Mouse (Mus musculus) stomach, embryonic 14.5 days (tissue): ENCODE results near the gene Efna3. TPM values are rescaled to one million over a fixed set of nuclear protein-coding genes. Genes with fewer than 3 reads are reported as not detected.
A peak's percentile ranks its signal among the peaks of the same experiment; 100 is the strongest.

Source experiments
- ATAC-seq: fragments of 200-750 bp; cut with Nextera tagmentation; 2 replicates; pipeline ENCODE4 v1.8.0; 2017; ENCODE audit warnings: low read depth, moderate TSS enrichment; ENCODE audit not compliant: insufficient number of reproducible peaks, insufficient read depth, low FRiP score
- H3K27ac ChIP-seq: fragments of 300-500 bp; sonication (generic); 2 replicates; pipeline ENCODE4 v1.5.1; 2014; ENCODE audit warnings: mild to moderate bottlenecking, low read length, moderate library complexity, mixed read lengths
- H3K27me3 ChIP-seq: fragments of 300-500 bp; sonication (generic); 2 replicates; pipeline ENCODE4 v1.6.1; 2014; ENCODE audit warnings: low read length, control low read depth, mixed read lengths; ENCODE audit not compliant: control insufficient read depth, insufficient read depth
- H3K36me3 ChIP-seq: fragments of 300-500 bp; sonication (generic); 2 replicates; pipeline ENCODE4 v1.6.1; 2014; ENCODE audit warnings: mild to moderate bottlenecking, control low read depth, low read length, moderate library complexity, mixed read lengths; ENCODE audit not compliant: control insufficient read depth, insufficient read depth
- H3K4me1 ChIP-seq: fragments of 300-500 bp; sonication (generic); 2 replicates; pipeline ENCODE4 v1.6.1; 2014; ENCODE audit warnings: low read length, control low read depth, mixed read lengths; ENCODE audit not compliant: control insufficient read depth, insufficient read depth
- H3K4me2 ChIP-seq: fragments of 300-500 bp; sonication (generic); replicated peaks from 2 replicates; pipeline ENCODE4 v1.6.1; 2014; ENCODE audit warnings: low read depth, low read length, control low read depth
- H3K4me3 ChIP-seq: fragments of 300-500 bp; sonication (generic); 2 replicates; pipeline ENCODE4 v1.5.1; 2014; ENCODE audit warnings: low read depth, low read length, control low read depth
- H3K9ac ChIP-seq: fragments of 300-500 bp; sonication (generic); replicated peaks from 2 replicates; pipeline ENCODE4 v1.6.1; 2014; ENCODE audit warnings: low read depth, mild to moderate bottlenecking, control low read depth, low read length, moderate library complexity, mixed read lengths
- H3K9me3 ChIP-seq: fragments of 300-500 bp; sonication (generic); 2 replicates; pipeline ENCODE4 v1.6.1; 2016; ENCODE audit warnings: low read depth, low read length, control low read depth; ENCODE audit not compliant: control insufficient read depth
- whole genome bisulfite sequencing: fragments of 180-500 bp; shearing (Covaris S2); extraction: QIAGEN DNeasy Blood & Tissue Kit; methylation state at CpG from one replicate; pipeline ENCODE4 v1.1.7; 2014; 5-methylcytosine and 5-hydroxymethylcytosine counted together
- polyA plus RNA-seq: library from polyadenylated mRNA; unstranded; fragments of >200 nt; fragmentation: Nextera tagmentation; extraction: Ambion mirVana; gene quantifications from 2 replicates; pipeline ENCODE4 v1.2.1, GENCODE M21; 2014

Gene Efna3
- polyA plus RNA-seq, 1 experiment from 2014 or later: 11.6 TPM

GRCm38 (mm10) chr3:89304440-89304839 lies 18.3 kb downstream of the Efna3 start:
- Histone ChIP-seq H3K4me1 (no peaks in the 10 kb centered on the region; the same call in 1 of the 2 replicates), H3K27ac (no peak overlapping the region), H3K9ac (no peak overlapping the region), H3K27me3 (no peaks in the 10 kb centered on the region), H3K36me3 (no peaks in the 10 kb centered on the region), H3K4me2 (no peak overlapping the region), H3K4me3 (no peak overlapping the region), H3K9me3 (no peaks in the 10 kb centered on the region)
- 57% methylated on average over 6 of the region's 6 CpGs for WGBS
- no peak for ATAC-seq

DNA sequence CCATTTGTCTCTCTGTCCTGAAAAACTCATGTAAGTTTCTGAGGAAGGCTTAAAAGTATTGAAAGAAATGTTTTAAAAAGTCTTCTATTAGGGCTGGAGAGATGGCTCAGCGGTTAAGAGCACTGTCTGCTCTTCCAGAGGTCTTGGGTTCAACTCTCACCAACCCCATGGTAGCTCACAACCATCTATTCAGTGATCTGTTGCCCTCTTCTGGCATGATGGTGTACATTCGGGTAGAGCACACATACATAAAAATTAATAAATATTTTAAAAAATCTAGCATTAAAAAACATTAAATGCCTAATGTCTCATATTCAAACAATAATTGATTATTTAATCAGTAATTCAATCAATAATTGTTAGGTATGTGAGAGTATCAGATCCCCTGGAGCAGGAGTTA lies 22.3 kb downstream of the Efna3 start:
- H3K4me2 ChIP-seq: no peak overlapping the region
- no peak overlapping the region for H3K4me3 ChIP-seq
- H3K9me3 ChIP-seq: no peaks in the 10 kb centered on the region
- no peak overlapping the region for H3K27ac ChIP-seq
- no peak for ATAC-seq
- H3K36me3 ChIP-seq: no peaks in the 10 kb centered on the region
- no peak overlapping the region for H3K9ac ChIP-seq
- 68% methylated on average over 2 of the region's 2 CpGs for WGBS
- no peaks in the 10 kb centered on the region; the same call in 1 of the 2 replicates for H3K4me1 ChIP-seq
- H3K27me3 ChIP-seq: no peaks in the 10 kb centered on the region

GRCm38 (mm10) chr3:89300071-89300470 lies 22.7 kb downstream of the Efna3 start:
- Histone ChIP-seq H3K36me3 (no peaks in the 10 kb centered on the region), H3K4me3 (peak overlapping the region; percentile 18; the same call in 1 of the 2 replicates), H3K27ac (no peak overlapping the region), H3K9ac (no peak overlapping the region), H3K4me1 (no peaks in the 10 kb centered on the region; the same call in 1 of the 2 replicates), H3K27me3 (no peaks in the 10 kb centered on the region), H3K9me3 (no peaks in the 10 kb centered on the region), H3K4me2 (peak overlapping the region; percentile 44)
- WGBS: 30% methylated on average over 1 of the region's 1 CpGs
- ATAC-seq: no peak

- peak overlapping the region; percentile 18 for H3K4me3 ChIP-seq
- no peaks in the 10 kb centered on the region for H3K27me3 ChIP-seq
- no peak overlapping the region for H3K27ac ChIP-seq
- 1% methylated on average over 14 of the region's 14 CpGs for WGBS
- no peaks in the 10 kb centered on the region for H3K9me3 ChIP-seq
- no peak for ATAC-seq
- no peaks in the 10 kb centered on the region; the same call in 1 of the 2 replicates for H3K4me1 ChIP-seq
- no peak overlapping the region for H3K9ac ChIP-seq
- H3K4me2 ChIP-seq: peak overlapping the region; percentile 44
- no peaks in the 10 kb centered on the region for H3K36me3 ChIP-seq
Observed at GRCm38 (mm10) chr3:89299499-89299898, 23.3 kb downstream of the Efna3 start.

- Histone ChIP-seq H3K36me3 (no peaks in the 10 kb centered on the region), H3K27ac (no peak overlapping the region), H3K4me1 (no peaks in the 10 kb centered on the region; the same call in 1 of the 2 replicates), H3K4me3 (no peak overlapping the region), H3K9me3 (no peaks in the 10 kb centered on the region), H3K9ac (no peak overlapping the region), H3K4me2 (no peak overlapping the region), H3K27me3 (no peaks in the 10 kb centered on the region)
- 84% methylated on average over 6 of the region's 6 CpGs for WGBS
- ATAC-seq: no peak
Observed at GRCm38 (mm10) chr3:89298908-89299307, 23.9 kb downstream of the Efna3 start.

- Histone ChIP-seq H3K4me2 (no peak overlapping the region), H3K9ac (no peak overlapping the region), H3K4me3 (no peak overlapping the region), H3K9me3 (no peaks in the 10 kb centered on the region), H3K4me1 (no peaks in the 10 kb centered on the region; the same call in 1 of the 2 replicates), H3K27ac (no peak overlapping the region), H3K36me3 (no peaks in the 10 kb centered on the region), H3K27me3 (no peaks in the 10 kb centered on the region)
- 82% methylated on average over 11 of the region's 11 CpGs for WGBS
- no peak for ATAC-seq
Observed at GRCm38 (mm10) chr3:89296761-89297396, 25.9 kb downstream of the Efna3 start.

GRCm38 (mm10) chr3:89295685-89296230 lies 27.0 kb downstream of the Efna3 start:
- Histone ChIP-seq H3K27me3 (no peaks in the 10 kb centered on the region), H3K4me3 (no peak overlapping the region), H3K9me3 (no peaks in the 10 kb centered on the region), H3K9ac (no peak overlapping the region), H3K4me1 (no peaks in the 10 kb centered on the region; the same call in 1 of the 2 replicates), H3K27ac (no peak overlapping the region), H3K36me3 (no peaks in the 10 kb centered on the region), H3K4me2 (no peak overlapping the region)
- ATAC-seq: no peak
- WGBS: 77% methylated on average over 8 of the region's 8 CpGs

GRCm38 (mm10) chr3:89294195-89294594 lies 28.6 kb downstream of the Efna3 start:
- no peak overlapping the region for H3K27ac ChIP-seq

More at GRCm38 (mm10) chr3:89294195-89294594, 28.6 kb downstream of the Efna3 start:
- no peaks in the 10 kb centered on the region for H3K27me3 ChIP-seq
- H3K9ac ChIP-seq: no peak overlapping the region
- no peak for ATAC-seq
- no peaks in the 10 kb centered on the region for H3K9me3 ChIP-seq
- no peaks in the 10 kb centered on the region; the same call in 1 of the 2 replicates for H3K4me1 ChIP-seq
- WGBS: 76% methylated on average over 5 of the region's 5 CpGs
- no peaks in the 10 kb centered on the region for H3K36me3 ChIP-seq
- H3K4me2 ChIP-seq: no peak overlapping the region
- no peak overlapping the region for H3K4me3 ChIP-seq
